Mouse (Mus musculus) neural tube, embryonic 12.5 days (tissue): ENCODE data around the gene Rnpepl1. TPM values are rescaled to one million over a fixed set of nuclear protein-coding genes. Genes with fewer than 3 reads are reported as not detected.
A peak's percentile ranks its signal among the peaks of the same experiment; 100 is the strongest.

Experiments
- ATAC-seq: fragments of 200-750 bp; cut with Nextera tagmentation; 2 replicates; pipeline ENCODE4 v1.8.0; 2017; ENCODE audit warnings: low read depth, mild to moderate bottlenecking, moderate TSS enrichment, moderate library complexity; ENCODE audit not compliant: low FRiP score
- H3K27ac ChIP-seq: fragments of 300-500 bp; sonication (generic); 2 replicates; pipeline ENCODE4 v1.5.1; 2016
- H3K27me3 ChIP-seq: fragments of 300-500 bp; sonication (generic); replicated peaks from 2 replicates; pipeline ENCODE4 v1.6.1; 2016; ENCODE audit warnings: mild to moderate bottlenecking
- H3K36me3 ChIP-seq: fragments of 300-500 bp; sonication (generic); 2 replicates; pipeline ENCODE4 v1.6.1; 2016; ENCODE audit warnings: mild to moderate bottlenecking
- H3K4me1 ChIP-seq: fragments of 300-500 bp; sonication (generic); 2 replicates; pipeline ENCODE4 v1.6.1; 2016
- H3K4me2 ChIP-seq: fragments of 300-500 bp; sonication (generic); replicated peaks from 2 replicates; pipeline ENCODE4 v1.6.1; 2016; ENCODE audit warnings: mild to moderate bottlenecking
- H3K4me3 ChIP-seq: fragments of 300-500 bp; sonication (generic); 2 replicates; pipeline ENCODE4 v1.5.1; 2016
- H3K9ac ChIP-seq: fragments of 300-500 bp; sonication (generic); 2 replicates; pipeline ENCODE4 v1.6.1; 2016; ENCODE audit warnings: mild to moderate bottlenecking
- H3K9me3 ChIP-seq: fragments of 300-500 bp; sonication (generic); 2 replicates; pipeline ENCODE4 v1.6.1; 2016; ENCODE audit warnings: mild to moderate bottlenecking
- WGBS: fragments of 180-500 bp; shearing (Covaris S2); methylation state at CpG from one replicate; pipeline ENCODE4 v1.1.7; 2016; 5-methylcytosine and 5-hydroxymethylcytosine counted together
- polyA plus RNA-seq: library from polyadenylated mRNA; unstranded; fragments of >200 nt; fragmentation: Nextera tagmentation; extraction: Ambion mirVana; gene quantifications from 2 replicates; pipeline ENCODE4 v1.2.1, GENCODE M21; 2016

The Rnpepl1 gene
- polyA plus RNA-seq, 1 experiment from 2014 or later: 37.5 TPM

GRCm38 (mm10) chr1:92881982-92882381 is 28.6 kb upstream of the Rnpepl1 start:
- ATAC-seq: no peak
- 92% methylated on average over 6 of the region's 6 CpGs for WGBS

DNA sequence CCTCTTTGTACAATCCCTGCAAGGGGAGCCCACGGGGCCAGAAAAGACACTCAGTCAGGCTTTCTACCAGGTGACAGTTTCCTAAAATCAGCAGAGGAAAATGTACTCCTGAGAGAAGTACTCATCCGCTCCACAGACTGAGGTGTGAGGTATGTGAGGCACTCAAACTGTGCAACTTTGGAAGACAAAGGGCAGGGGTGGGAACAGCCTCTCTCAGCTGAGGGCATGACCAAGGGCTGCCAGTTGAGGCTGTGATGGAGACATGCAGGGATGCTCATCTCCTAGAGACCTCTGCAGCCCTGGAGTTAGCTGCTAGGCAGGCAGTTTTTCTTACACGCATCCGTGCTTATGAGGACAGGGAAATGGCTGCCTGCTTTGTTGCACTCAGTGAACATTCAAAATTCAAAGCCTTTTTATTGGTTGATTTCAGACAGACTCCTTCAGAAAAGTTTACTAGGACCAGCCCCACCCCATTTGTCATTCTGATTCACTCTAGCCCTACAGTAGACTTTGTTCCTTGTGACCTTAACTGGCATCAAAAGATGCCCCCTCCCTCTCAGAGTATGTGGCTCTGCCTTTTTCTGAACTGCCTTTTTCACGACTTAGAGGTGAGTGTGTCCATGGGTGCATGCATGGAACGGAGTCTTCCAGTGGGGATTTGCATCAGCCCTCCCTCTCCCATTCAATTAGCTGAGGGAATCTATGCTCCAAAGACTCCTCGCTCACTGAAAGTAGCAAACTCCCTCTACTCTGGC is 21.5 kb upstream of the Rnpepl1 start:
- no peaks in the 10 kb centered on the region for H3K4me1 ChIP-seq
- H3K9me3 ChIP-seq: no peaks in the 10 kb centered on the region
- H3K4me3 ChIP-seq: no peak overlapping the region
- no peak for ATAC-seq
- no peak overlapping the region for H3K27ac ChIP-seq
- H3K27me3 ChIP-seq: no peaks in the 10 kb centered on the region
- H3K4me2 ChIP-seq: no peak overlapping the region
- no peak overlapping the region for H3K9ac ChIP-seq
- H3K36me3 ChIP-seq: no peaks in the 10 kb centered on the region
- 71% methylated on average over 7 of the region's 7 CpGs for WGBS

More at GRCm38 (mm10) chr1:92881982-92882381, 28.6 kb upstream of the Rnpepl1 start:
- H3K27me3 ChIP-seq: no peaks in the 10 kb centered on the region
- no peak overlapping the region for H3K27ac ChIP-seq
- no peak overlapping the region for H3K4me2 ChIP-seq
- H3K4me1 ChIP-seq: no peaks in the 10 kb centered on the region
- H3K36me3 ChIP-seq: no peaks in the 10 kb centered on the region
- no peak overlapping the region for H3K9ac ChIP-seq
- no peak overlapping the region for H3K4me3 ChIP-seq
- no peaks in the 10 kb centered on the region for H3K9me3 ChIP-seq

DNA sequence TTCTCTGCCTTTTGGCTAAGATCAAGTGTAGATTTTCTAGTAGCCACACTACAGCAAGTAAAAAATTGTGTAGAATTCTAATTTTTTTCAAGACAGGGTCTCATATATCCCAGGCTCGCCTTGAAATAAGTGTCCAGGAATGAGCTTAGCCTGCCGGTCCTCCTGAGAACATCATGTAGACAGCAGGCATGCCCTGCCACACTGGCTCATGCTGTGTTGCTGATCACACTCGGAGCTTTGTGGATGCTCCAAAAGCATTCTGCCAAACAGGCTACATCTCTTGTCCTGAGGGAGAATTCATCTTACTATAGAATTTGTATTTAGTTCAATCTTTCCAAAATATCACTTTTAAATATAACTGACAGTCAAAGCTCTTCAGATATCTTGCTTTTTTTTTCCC is 17.8 kb upstream of the Rnpepl1 start:
- ATAC-seq: no peak

GRCm38 (mm10) chr1:92893896-92894295 is 16.7 kb upstream of the Rnpepl1 start:
- H3K4me3 ChIP-seq: no peak overlapping the region
- 74% methylated on average over 3 of the region's 3 CpGs for WGBS
- no peaks in the 10 kb centered on the region for H3K9me3 ChIP-seq
- H3K36me3 ChIP-seq: no peaks in the 10 kb centered on the region
- H3K4me2 ChIP-seq: no peak overlapping the region
- no peak overlapping the region for H3K27ac ChIP-seq
- ATAC-seq: no peak
- no peaks in the 10 kb centered on the region for H3K4me1 ChIP-seq
- H3K9ac ChIP-seq: no peak overlapping the region
- no peaks in the 10 kb centered on the region for H3K27me3 ChIP-seq

More for the DNA sequence above, 17.8 kb upstream of the Rnpepl1 start:
- Histone ChIP-seq H3K27me3 (no peaks in the 10 kb centered on the region), H3K4me1 (no peaks in the 10 kb centered on the region), H3K9me3 (no peaks in the 10 kb centered on the region), H3K4me2 (no peak overlapping the region), H3K4me3 (no peak overlapping the region), H3K27ac (no peak overlapping the region), H3K9ac (no peak overlapping the region), H3K36me3 (no peaks in the 10 kb centered on the region)
- WGBS: 72% methylated on average over 3 of the region's 3 CpGs

DNA sequence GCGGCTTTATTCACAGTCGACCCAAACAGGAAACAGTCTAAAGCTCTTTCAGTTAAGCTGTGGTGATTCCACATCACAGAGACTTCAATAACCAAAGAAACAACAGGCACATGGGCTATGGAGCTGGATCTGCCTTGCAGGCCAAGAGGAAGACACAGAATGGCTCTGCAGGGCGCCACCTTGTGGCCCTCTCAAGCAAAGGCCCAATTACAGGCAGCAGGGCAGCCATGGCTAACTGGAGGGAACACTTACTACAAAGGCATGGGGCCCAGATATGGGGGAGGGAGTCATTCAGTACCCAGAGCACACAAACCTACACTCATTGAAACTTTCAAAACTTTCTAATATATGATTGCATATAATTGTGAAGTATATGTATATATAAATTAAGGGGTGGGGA is 15.5 kb upstream of the Rnpepl1 start:
- WGBS: 7% methylated on average over 3 of the region's 3 CpGs

GRCm38 (mm10) chr1:92902786-92903185 is 7.8 kb upstream of the Rnpepl1 start, which contains the start of gene Ankmy1:
Ankmy1 (minus strand) TSS chr1:92902906.
- Histone ChIP-seq H3K9me3 (no peaks in the 10 kb centered on the region), H3K27ac (no peak within 1 kb of the TSS), H3K4me1 (peaks cover 16% of the 10 kb centered on the region; the same call in 1 of the 2 replicates), H3K36me3 (no peaks in the 10 kb centered on the region), H3K4me3 (peak within 1 kb of the TSS; percentile 2; the same call in 1 of the 2 replicates), H3K27me3 (peaks cover 8% of the 10 kb centered on the region; the same call in 1 of the 2 replicates), H3K9ac (peak within 1 kb of the TSS; percentile 42; the same call in 1 of the 2 replicates), H3K4me2 (peak within 1 kb of the TSS; percentile 56)
- peak; percentile 34; the same call in 1 of the 2 replicates for ATAC-seq
- WGBS: 2% methylated on average over 15 of the region's 15 CpGs

More for the DNA sequence above, 15.5 kb upstream of the Rnpepl1 start:
- Histone ChIP-seq H3K36me3 (no peaks in the 10 kb centered on the region), H3K9ac (no peak overlapping the region), H3K4me2 (no peak overlapping the region), H3K4me1 (no peaks in the 10 kb centered on the region), H3K27ac (no peak overlapping the region), H3K27me3 (peaks cover 3% of the 10 kb centered on the region; the same call in 1 of the 2 replicates), H3K9me3 (no peaks in the 10 kb centered on the region), H3K4me3 (no peak overlapping the region)
- ATAC-seq: peak; percentile 77

GRCm38 (mm10) chr1:92903627-92904026 is 7.0 kb upstream of the Rnpepl1 start:
- Histone ChIP-seq H3K27me3 (peaks cover 8% of the 10 kb centered on the region; the same call in 1 of the 2 replicates), H3K36me3 (no peaks in the 10 kb centered on the region), H3K9ac (no peak overlapping the region), H3K27ac (no peak overlapping the region), H3K4me2 (no peak overlapping the region), H3K4me1 (peaks cover 19% of the 10 kb centered on the region; the same call in 1 of the 2 replicates), H3K9me3 (no peaks in the 10 kb centered on the region), H3K4me3 (no peak overlapping the region)
- WGBS: 83% methylated on average over 4 of the region's 4 CpGs
- ATAC-seq: no peak

- Histone ChIP-seq H3K9ac (no peak overlapping the region), H3K4me2 (no peak overlapping the region), H3K4me1 (peaks cover 28% of the 10 kb centered on the region), H3K36me3 (no peaks in the 10 kb centered on the region), H3K27ac (no peak overlapping the region), H3K27me3 (0 out of 2 replicates have a peak, but pooled peaks cover 4% of the 10 kb centered on the region), H3K9me3 (no peaks in the 10 kb centered on the region), H3K4me3 (no peak overlapping the region)
- WGBS: 96% methylated on average over 2 of the region's 2 CpGs
- ATAC-seq: no peak
Measured at GRCm38 (mm10) chr1:92905703-92906310, 4.8 kb upstream of the Rnpepl1 start.

DNA sequence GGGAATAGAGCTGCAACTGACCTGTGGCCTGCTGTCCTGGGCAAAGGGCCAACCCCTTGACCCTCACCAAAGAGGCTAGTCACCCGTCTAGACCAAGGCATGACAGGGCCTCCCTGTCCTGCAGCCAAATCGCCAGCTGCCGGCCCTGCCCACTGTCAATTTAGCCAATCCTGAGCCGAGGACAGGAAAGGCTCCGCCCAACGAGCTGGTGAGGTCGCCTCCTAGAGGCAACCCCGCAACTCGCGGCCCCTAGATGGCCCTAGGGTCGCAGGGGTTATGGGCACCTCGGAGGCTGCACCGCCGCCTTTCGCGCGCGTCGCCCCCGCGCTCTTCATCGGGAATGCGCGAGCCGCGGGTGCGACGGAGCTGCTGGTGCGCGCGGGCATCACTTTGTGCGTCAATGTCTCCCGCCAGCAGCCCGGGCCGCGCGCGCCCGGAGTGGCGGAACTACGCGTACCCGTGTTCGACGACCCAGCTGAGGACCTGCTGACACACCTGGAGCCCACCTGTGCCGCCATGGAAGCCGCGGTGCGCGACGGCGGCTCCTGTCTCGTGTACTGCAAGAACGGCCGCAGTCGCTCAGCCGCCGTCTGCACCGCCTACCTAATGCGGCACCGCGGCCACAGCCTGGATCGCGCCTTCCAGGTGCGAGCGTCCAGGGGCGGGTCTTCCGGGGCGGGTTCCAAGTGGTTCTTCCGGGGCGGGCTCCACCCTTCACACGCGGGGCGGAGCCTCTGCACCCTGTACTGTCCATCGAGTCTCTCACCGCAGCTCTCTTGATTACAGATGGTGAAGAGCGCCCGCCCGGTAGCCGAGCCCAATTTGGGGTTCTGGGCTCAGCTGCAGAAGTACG is 3.6 kb upstream of the Rnpepl1 start, which contains the start of gene Dusp28:
Gene Dusp28 (plus strand): TSS at position 203 of the 853 bp plus-strand sequence.
- under 1% methylated on average over 81 of the region's 81 CpGs for WGBS

GRCm38 (mm10) chr1:92907632-92908360 is 2.8 kb upstream of the Rnpepl1 start:
- H3K27me3 ChIP-seq: no peaks in the 10 kb centered on the region
- ATAC-seq: no peak
- H3K36me3 ChIP-seq: no peaks in the 10 kb centered on the region
- peak overlapping the region; percentile 72 for H3K4me3 ChIP-seq
- peaks cover 40% of the 10 kb centered on the region for H3K4me1 ChIP-seq
- 0 out of 2 replicates have a peak overlapping the region, but pooled peaks have one; percentile 44 for H3K27ac ChIP-seq
- H3K9ac ChIP-seq: peak overlapping the region; percentile 61
- WGBS: 48% methylated on average over 20 of the region's 20 CpGs
- peak overlapping the region; percentile 68 for H3K4me2 ChIP-seq
- H3K9me3 ChIP-seq: no peaks in the 10 kb centered on the region

More for the DNA sequence above, 3.6 kb upstream of the Rnpepl1 start, which contains the start of gene Dusp28:
- H3K4me1 ChIP-seq: peaks cover 36% of the 10 kb centered on the region
- 0 out of 2 replicates have a peak, but pooled peaks cover 4% of the 10 kb centered on the region for H3K27me3 ChIP-seq
- peak within 1 kb of the TSS; percentile 44 for H3K27ac ChIP-seq
- ATAC-seq: peak; percentile 92
- peak within 1 kb of the TSS; percentile 72 for H3K4me3 ChIP-seq
- H3K36me3 ChIP-seq: no peaks in the 10 kb centered on the region
- no peaks in the 10 kb centered on the region for H3K9me3 ChIP-seq
- H3K9ac ChIP-seq: peak within 1 kb of the TSS; percentile 61
- peak within 1 kb of the TSS; percentile 68 for H3K4me2 ChIP-seq

GRCm38 (mm10) chr1:92908664-92909063 is 1.9 kb upstream of the Rnpepl1 start:
- Histone ChIP-seq H3K27ac (no peak overlapping the region), H3K36me3 (no peaks in the 10 kb centered on the region), H3K27me3 (no peaks in the 10 kb centered on the region), H3K4me3 (no peak overlapping the region), H3K4me2 (no peak overlapping the region), H3K9me3 (no peaks in the 10 kb centered on the region), H3K9ac (no peak overlapping the region), H3K4me1 (peaks cover 38% of the 10 kb centered on the region)
- ATAC-seq: no peak
- 91% methylated on average over 3 of the region's 3 CpGs for WGBS
